Mouse (Mus musculus): ENCODE measurements at regions not wholly inside any gene's neighbourhood (a gene's known extent, or its start where the extent isn't known, plus 50 kb on each side); places are given as distances from the start of the nearest gene placed in this dataset.
A peak's percentile ranks its signal among the peaks of the same experiment; 100 is the strongest.
"Not testable (repeated sequence)": the region's sequence is repeated elsewhere in the genome, so short reads cannot be mapped to it uniquely, and the experiment has no call there.

DNA sequence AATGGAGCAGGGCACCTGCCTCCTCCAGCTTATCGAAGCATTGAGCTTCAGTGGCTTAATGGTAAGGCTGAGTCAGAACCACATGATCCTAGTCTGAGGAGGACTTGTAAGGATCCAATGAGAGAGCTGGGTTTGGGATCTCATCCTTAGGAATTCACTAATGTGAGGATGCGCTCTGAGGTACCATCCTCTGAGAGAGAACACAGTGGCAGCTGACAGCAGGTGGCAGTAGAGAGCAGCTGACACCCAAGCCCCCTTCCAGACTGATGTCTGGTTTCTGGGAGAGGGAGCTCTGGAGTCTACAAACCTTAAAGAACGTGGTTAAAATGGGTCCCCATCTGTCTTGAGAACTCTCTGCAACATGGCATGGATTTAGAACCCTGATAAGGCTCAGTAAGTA lies 137.8 kb downstream of the B3glct start:
- peak; percentile 86 for DNase-seq (ENCODE audit: low spot score)

GRCm38 (mm10) chr5:149818812-149819211 lies 140.8 kb downstream of the B3glct start:
- DNase-seq (ENCODE audit: low spot score): no peak

GRCm38 (mm10) chr5:149823821-149824220 lies 145.8 kb downstream of the B3glct start:
- no peak for DNase-seq (ENCODE audit: low spot score)

DNA sequence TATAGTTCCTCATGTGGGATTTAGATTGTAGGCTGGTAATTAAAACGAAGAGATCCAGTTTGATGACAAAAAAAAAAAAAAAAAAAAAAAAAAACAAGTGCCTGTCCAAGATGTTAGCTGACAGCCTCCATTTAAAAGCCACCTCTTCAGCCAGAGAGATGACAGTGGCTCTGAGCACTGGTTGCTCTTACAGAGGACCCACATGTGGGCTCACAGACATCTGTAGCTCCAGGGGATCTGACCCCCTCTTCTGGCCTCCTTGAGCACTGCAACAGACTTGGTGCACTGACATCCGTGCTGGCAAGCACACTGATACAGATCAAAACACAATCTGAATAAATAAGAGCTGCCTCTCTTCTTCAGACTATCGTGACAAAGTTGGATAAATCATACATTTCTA lies 149.6 kb downstream of the B3glct start:
- peak; percentile 28 for DNase-seq (ENCODE audit: low spot score)

- peak; percentile 92 for DNase-seq (ENCODE audit: low spot score)
Observed at GRCm38 (mm10) chr5:149831122-149831861, 153.3 kb downstream of the B3glct start.

DNA sequence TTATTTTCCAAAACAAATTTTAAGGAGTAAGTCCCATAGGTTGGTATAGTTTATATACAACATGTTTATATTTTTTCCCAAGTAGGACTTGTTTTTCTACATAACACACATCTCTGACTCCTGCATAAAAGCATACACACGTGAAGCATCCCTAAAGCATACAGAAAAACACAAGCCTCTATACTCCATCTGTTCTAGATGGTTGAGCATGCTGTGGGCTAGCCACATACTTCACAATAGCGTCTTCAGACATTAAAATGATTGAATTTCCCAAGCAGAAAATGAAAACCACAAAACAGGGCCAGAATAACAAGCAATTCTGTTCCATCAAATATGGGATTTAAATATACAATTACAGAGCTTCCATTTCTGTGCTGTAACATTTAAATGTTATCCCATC lies 159.3 kb downstream of the B3glct start:
- DNase-seq (ENCODE audit: low spot score): no peak

DNA sequence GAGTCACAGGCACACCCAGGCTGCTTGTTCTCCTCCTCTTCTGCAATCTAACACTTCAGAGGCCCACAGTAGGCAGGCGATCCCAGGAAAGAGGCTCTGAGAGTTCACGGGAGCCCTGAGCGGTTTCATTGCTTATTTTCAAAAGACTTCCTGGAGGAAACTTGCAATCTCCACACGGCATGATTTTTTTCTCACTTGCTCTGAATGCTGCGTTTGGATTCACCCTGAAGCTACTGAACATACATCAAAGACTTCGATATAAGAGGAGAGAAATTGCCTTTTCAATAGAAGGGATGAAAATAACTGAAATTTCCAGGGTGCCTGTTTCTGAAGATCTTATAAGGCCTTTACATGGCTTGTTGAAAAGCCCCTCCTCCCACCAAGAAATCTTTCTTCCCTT lies 164.5 kb downstream of the B3glct start:
- DNase-seq (ENCODE audit: low spot score): no peak

DNA sequence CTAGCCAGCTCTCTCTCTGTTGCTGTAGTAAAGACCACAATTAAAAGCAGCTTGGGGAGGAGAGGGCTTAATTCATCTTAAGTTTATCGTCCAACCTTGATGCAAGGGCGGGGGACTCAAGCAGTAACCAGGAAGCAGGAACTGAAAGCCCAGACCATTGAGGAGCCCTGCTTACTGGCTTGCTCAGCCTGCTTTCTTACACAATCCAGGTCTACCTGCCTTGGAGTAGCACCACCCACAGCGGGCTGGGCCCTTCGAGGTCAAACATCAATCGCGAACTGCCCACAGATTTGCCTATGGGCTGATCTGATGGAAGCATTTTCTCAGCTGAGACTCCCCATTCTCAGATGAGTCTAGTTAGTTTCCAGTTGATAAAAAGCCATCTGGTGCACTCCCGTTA lies 165.3 kb downstream of the B3glct start:
- no peak for DNase-seq (ENCODE audit: low spot score)

GRCm38 (mm10) chr5:149845256-149845655 lies 167.2 kb downstream of the B3glct start:
- no peak for DNase-seq (ENCODE audit: low spot score)

DNA sequence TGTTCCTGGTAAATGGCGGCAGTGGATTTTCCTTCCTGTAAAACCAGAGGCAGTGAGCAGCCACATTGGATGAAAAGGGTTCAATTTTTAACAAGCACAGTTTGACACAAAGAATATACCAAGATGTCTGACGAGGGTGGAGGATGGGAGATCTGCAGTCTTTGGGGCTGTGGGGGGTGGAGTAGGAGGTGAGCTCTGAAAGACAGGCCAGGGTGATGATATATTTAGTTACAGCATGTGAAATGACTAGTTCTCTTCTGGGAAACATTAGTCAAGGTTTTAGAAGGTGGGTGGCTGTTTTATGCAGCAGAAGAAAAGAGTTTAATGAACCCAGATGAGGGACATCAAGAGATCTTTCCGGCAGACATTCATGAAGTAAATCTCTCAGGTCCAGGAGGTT lies 170.0 kb upstream of the Rxfp2 start:
- no peak for DNase-seq (ENCODE audit: low spot score)

- DNase-seq (ENCODE audit: low spot score): peak; percentile 81
Observed at GRCm38 (mm10) chr5:149851011-149851410, 167.5 kb upstream of the Rxfp2 start.

GRCm38 (mm10) chr5:149852516-149852915 lies 166.0 kb upstream of the Rxfp2 start:
- no peak for DNase-seq (ENCODE audit: low spot score)

- DNase-seq (ENCODE audit: low spot score): no peak
Observed at GRCm38 (mm10) chr5:149856101-149856500, 162.4 kb upstream of the Rxfp2 start.

GRCm38 (mm10) chr5:149857019-149857418 lies 161.5 kb upstream of the Rxfp2 start:
- no peak for DNase-seq (ENCODE audit: low spot score)

GRCm38 (mm10) chr5:149861489-149861962 lies 156.9 kb upstream of the Rxfp2 start:
- peak; percentile 82 for DNase-seq (ENCODE audit: low spot score)

- no peak for DNase-seq (ENCODE audit: low spot score)
Observed at GRCm38 (mm10) chr5:149867926-149868325, 150.5 kb upstream of the Rxfp2 start.

GRCm38 (mm10) chr5:149869441-149869840 lies 149.0 kb upstream of the Rxfp2 start:
- DNase-seq (ENCODE audit: low spot score): no peak

GRCm38 (mm10) chr5:149870596-149870995 lies 147.9 kb upstream of the Rxfp2 start:
- no peak for DNase-seq (ENCODE audit: low spot score)

DNA sequence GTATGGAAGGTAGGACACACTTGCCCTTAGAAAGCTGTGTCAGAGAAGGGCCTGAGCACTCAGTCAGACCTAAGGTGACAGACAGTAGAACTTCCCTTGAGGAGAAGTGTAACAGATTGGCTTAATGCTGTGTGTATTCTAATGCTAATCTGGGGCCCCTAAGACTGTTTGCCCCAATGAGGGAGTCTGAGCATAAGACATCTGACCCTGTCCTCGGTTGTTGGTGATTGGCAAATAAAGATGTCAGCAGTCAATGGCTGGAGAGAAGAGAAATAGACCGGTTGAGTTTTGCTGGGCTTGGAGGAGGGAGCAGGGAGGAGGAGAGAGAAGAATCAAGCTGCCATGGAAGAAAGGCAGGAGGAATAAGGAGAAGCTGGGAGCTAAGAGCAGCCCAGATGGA lies 147.0 kb upstream of the Rxfp2 start:
- DNase-seq (ENCODE audit: low spot score): peak; percentile 24

DNA sequence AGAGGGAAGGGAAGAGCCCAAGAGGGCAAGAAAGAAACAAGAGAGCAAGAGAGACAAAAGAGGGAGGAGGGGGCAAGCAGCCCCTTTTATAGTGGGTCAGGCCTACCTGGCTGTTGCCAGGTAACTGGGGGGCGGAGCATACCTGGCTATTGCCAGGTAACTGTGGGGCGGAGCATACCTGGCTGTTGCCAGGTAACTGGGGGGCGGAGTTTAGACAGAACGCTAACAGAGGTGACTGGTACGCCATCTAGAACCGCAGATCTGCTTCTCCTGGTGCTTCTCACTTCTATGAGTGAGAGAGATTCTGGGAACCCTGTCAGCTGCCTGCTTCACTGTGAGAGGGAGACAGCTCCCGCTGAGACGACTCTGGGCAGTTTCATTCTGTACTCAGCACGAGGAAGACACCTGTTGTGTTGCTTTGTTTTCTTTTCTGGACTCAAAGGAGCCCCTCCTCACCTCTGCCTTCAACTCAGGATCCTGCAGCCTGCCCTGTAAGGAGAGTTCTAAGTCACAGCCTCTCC lies 144.9 kb upstream of the Rxfp2 start:
- no peak for DNase-seq (ENCODE audit: low spot score)

DNA sequence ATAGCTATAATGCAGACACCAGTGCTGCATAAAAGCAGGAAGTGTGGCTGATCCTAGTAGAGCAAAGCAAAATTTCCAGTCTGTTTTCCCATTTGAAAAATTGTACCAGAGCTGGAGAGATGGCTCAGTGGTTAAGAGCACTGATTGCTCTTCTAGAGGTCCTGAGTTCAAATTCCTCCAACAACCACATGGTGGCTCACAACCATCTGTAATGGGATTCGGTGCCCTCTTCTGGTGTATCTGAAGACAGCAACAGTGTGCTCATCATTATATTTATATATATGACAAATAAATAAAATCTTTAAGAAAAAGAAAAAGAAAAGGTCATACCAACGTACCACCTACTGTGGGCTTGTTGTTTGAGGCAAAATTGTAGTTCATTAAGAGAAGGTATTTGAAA lies 144.1 kb upstream of the Rxfp2 start:
- DNase-seq (ENCODE audit: low spot score): no peak

DNA sequence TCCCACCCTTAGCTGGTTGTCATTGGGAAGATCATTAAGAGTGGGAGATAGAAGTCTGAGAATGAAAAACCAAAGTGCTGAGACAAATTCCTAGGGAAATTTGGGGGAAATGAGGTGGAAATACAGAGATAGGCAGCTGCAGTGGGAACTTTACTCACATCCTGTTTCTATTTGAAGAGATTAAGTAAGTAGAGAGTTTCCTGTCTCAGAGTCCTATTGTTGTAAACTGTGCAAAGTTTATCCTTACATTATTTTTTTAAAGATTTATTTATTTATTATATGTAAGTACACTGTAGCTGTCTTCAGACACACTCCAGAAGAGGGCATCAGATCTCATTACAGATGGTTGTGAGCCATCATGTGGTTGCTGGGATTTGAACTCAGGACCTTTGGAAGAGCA lies 126.0 kb upstream of the Rxfp2 start:
- not testable (repeated sequence) for DNase-seq (ENCODE audit: low spot score)

DNA sequence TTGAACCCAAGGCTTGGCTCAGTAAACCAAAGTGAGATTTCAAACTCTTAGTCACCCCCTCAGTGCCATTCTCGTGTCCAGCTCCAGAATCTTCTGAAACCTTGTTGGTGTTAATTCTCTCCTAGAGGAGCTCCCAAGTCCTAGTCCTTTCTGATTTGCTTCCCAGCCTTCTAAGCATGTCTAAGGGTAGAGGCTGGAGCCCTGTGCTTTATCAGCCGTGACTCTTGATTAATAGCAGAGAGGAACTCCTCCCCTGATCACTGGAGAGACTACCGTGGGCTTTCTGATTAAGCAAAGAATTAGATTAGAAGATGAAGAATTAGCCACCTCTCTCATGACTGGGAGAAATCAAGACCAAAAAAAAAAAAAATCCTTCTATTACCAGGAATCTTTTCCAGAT lies 111.5 kb upstream of the Rxfp2 start:
- no peak for DNase-seq (ENCODE audit: low spot score)
